Mouse (Mus musculus) heart, embryonic 12.5 days (tissue): ENCODE measurements around the gene Cdk17. TPM values are rescaled to one million over a fixed set of nuclear protein-coding genes. Genes with fewer than 3 reads are reported as not detected.

ENCODE experiments used
- ATAC-seq: fragments of 200-750 bp; cut with Nextera tagmentation; 2 replicates; pipeline ENCODE4 v1.8.0; 2017; ENCODE audit warnings: moderate TSS enrichment, moderate library complexity; ENCODE audit not compliant: insufficient number of reproducible peaks, low FRiP score
- H3K27ac ChIP-seq: fragments of 300-500 bp; sonication (generic); 2 replicates; pipeline ENCODE4 v1.5.1; 2016; ENCODE audit warnings: mild to moderate bottlenecking, moderate library complexity; ENCODE audit not compliant: poor library complexity, severe bottlenecking
- H3K27me3 ChIP-seq: fragments of 300-500 bp; sonication (generic); replicated peaks from 2 replicates; pipeline ENCODE4 v1.6.1; 2016; ENCODE audit warnings: mild to moderate bottlenecking, moderate library complexity
- H3K36me3 ChIP-seq: fragments of 300-500 bp; sonication (generic); 2 replicates; pipeline ENCODE4 v1.6.1; 2016; ENCODE audit warnings: mild to moderate bottlenecking, moderate library complexity
- H3K4me1 ChIP-seq: fragments of 300-500 bp; sonication (generic); replicated peaks from 2 replicates; pipeline ENCODE4 v1.6.1; 2016; ENCODE audit warnings: mild to moderate bottlenecking
- H3K4me2 ChIP-seq: fragments of 300-500 bp; sonication (generic); 2 replicates; pipeline ENCODE4 v1.6.1; 2016; ENCODE audit warnings: mild to moderate bottlenecking, moderate library complexity
- H3K4me3 ChIP-seq: fragments of 300-500 bp; sonication (generic); 2 replicates; pipeline ENCODE4 v1.5.1; 2016; ENCODE audit warnings: mild to moderate bottlenecking
- H3K9ac ChIP-seq: fragments of 300-500 bp; sonication (generic); 2 replicates; pipeline ENCODE4 v1.6.1; 2016; ENCODE audit warnings: mild to moderate bottlenecking, moderate library complexity
- H3K9me3 ChIP-seq: fragments of 300-500 bp; sonication (generic); replicated peaks from 2 replicates; pipeline ENCODE4 v1.6.1; 2016; ENCODE audit warnings: mild to moderate bottlenecking, moderate library complexity
- WGBS: fragments of 180-500 bp; shearing (Covaris S2); methylation state at CpG from one replicate; pipeline ENCODE4 v1.1.7; 2016; 5-methylcytosine and 5-hydroxymethylcytosine counted together
- polyA plus RNA-seq: library from polyadenylated mRNA; unstranded; fragments of >200 nt; fragmentation: Nextera tagmentation; extraction: Ambion mirVana; gene quantifications from 2 replicates; pipeline ENCODE4 v1.2.1, GENCODE M21; 2016

Gene Cdk17
- polyA plus RNA-seq, 1 experiment from 2014 or later: 25.2 TPM

- Histone ChIP-seq H3K4me1 (peaks cover 83% of the 10 kb centered on the region), H3K9ac (peak overlapping the region; percentile 52), H3K9me3 (no peaks in the 10 kb centered on the region), H3K4me3 (peak overlapping the region; percentile 33), H3K4me2 (peak overlapping the region; percentile 60), H3K27ac (peak overlapping the region; percentile 20; the same call in 1 of the 2 replicates), H3K36me3 (peaks cover 23% of the 10 kb centered on the region), H3K27me3 (no peaks in the 10 kb centered on the region)
- WGBS: 7% methylated on average over 16 of the region's 16 CpGs
- ATAC-seq: 0 out of 2 replicates have a peak, but pooled peaks have one; percentile 26
Observed at GRCm38 (mm10) chr10:93276349-93276763, 115.7 kb downstream of the Cdk17 start.

- Histone ChIP-seq H3K9me3 (no peaks in the 10 kb centered on the region), H3K4me3 (no peak overlapping the region), H3K27me3 (no peaks in the 10 kb centered on the region), H3K9ac (no peak overlapping the region), H3K36me3 (peaks cover 24% of the 10 kb centered on the region), H3K27ac (peak overlapping the region; percentile 20; the same call in 1 of the 2 replicates), H3K4me1 (peaks cover 87% of the 10 kb centered on the region), H3K4me2 (peak overlapping the region; percentile 60)
- 66% methylated on average over 9 of the region's 9 CpGs for WGBS
- ATAC-seq: no peak
Observed at GRCm38 (mm10) chr10:93276857-93277256, 116.2 kb downstream of the Cdk17 start.

GRCm38 (mm10) chr10:93278361-93278760, 117.7 kb downstream of the Cdk17 start:
- Histone ChIP-seq H3K9ac (no peak overlapping the region), H3K27ac (no peak overlapping the region), H3K36me3 (peaks cover 30% of the 10 kb centered on the region), H3K4me3 (no peak overlapping the region), H3K27me3 (no peaks in the 10 kb centered on the region), H3K9me3 (no peaks in the 10 kb centered on the region), H3K4me2 (no peak overlapping the region), H3K4me1 (peaks cover 85% of the 10 kb centered on the region)
- no peak for ATAC-seq
- WGBS: 73% methylated on average over 8 of the region's 8 CpGs

GRCm38 (mm10) chr10:93279062-93279461, 118.4 kb downstream of the Cdk17 start:
- no peak overlapping the region for H3K27ac ChIP-seq
- H3K4me3 ChIP-seq: no peak overlapping the region
- H3K4me1 ChIP-seq: peaks cover 80% of the 10 kb centered on the region

GRCm38 (mm10) chr10:93280586-93280985, 119.9 kb downstream of the Cdk17 start:
- ATAC-seq: peak; percentile 58
- H3K4me2 ChIP-seq: peak overlapping the region; percentile 24; the same call in 1 of the 2 replicates
- H3K36me3 ChIP-seq: peaks cover 42% of the 10 kb centered on the region
- peaks cover 75% of the 10 kb centered on the region for H3K4me1 ChIP-seq
- no peaks in the 10 kb centered on the region for H3K27me3 ChIP-seq
- peak overlapping the region; percentile 74 for H3K27ac ChIP-seq
- WGBS: 51% methylated on average over 12 of the region's 12 CpGs
- no peak overlapping the region for H3K9ac ChIP-seq
- no peaks in the 10 kb centered on the region for H3K9me3 ChIP-seq
- no peak overlapping the region for H3K4me3 ChIP-seq

More at GRCm38 (mm10) chr10:93279062-93279461, 118.4 kb downstream of the Cdk17 start:
- no peaks in the 10 kb centered on the region for H3K27me3 ChIP-seq
- H3K36me3 ChIP-seq: peaks cover 36% of the 10 kb centered on the region
- WGBS: 83% methylated on average over 9 of the region's 9 CpGs
- H3K9me3 ChIP-seq: no peaks in the 10 kb centered on the region
- no peak overlapping the region for H3K9ac ChIP-seq
- ATAC-seq: no peak
- no peak overlapping the region for H3K4me2 ChIP-seq

GRCm38 (mm10) chr10:93281092-93281491, 120.4 kb downstream of the Cdk17 start:
- Histone ChIP-seq H3K4me2 (no peak overlapping the region), H3K36me3 (peaks cover 42% of the 10 kb centered on the region), H3K4me3 (no peak overlapping the region), H3K27me3 (no peaks in the 10 kb centered on the region), H3K27ac (peak overlapping the region; percentile 74), H3K4me1 (peaks cover 75% of the 10 kb centered on the region), H3K9me3 (no peaks in the 10 kb centered on the region), H3K9ac (no peak overlapping the region)
- no peak for ATAC-seq
- 80% methylated on average over 7 of the region's 7 CpGs for WGBS

GRCm38 (mm10) chr10:93282526-93282964, 121.9 kb downstream of the Cdk17 start:
- H3K9me3 ChIP-seq: no peaks in the 10 kb centered on the region
- WGBS: 67% methylated on average over 12 of the region's 12 CpGs
- H3K27ac ChIP-seq: peak overlapping the region; percentile 60
- no peak overlapping the region for H3K9ac ChIP-seq
- no peak for ATAC-seq
- H3K36me3 ChIP-seq: peaks cover 46% of the 10 kb centered on the region
- no peak overlapping the region for H3K4me2 ChIP-seq
- no peak overlapping the region for H3K4me3 ChIP-seq
- peaks cover 76% of the 10 kb centered on the region for H3K4me1 ChIP-seq
- H3K27me3 ChIP-seq: no peaks in the 10 kb centered on the region

- H3K9ac ChIP-seq: no peak overlapping the region
- WGBS: 77% methylated on average over 4 of the region's 4 CpGs
- peaks cover 76% of the 10 kb centered on the region for H3K4me1 ChIP-seq
- H3K4me2 ChIP-seq: no peak overlapping the region
- peaks cover 48% of the 10 kb centered on the region for H3K36me3 ChIP-seq
- H3K4me3 ChIP-seq: no peak overlapping the region
- no peak for ATAC-seq
- H3K27ac ChIP-seq: no peak overlapping the region
- H3K27me3 ChIP-seq: no peaks in the 10 kb centered on the region
- no peaks in the 10 kb centered on the region for H3K9me3 ChIP-seq
Observed at GRCm38 (mm10) chr10:93283258-93283657, 122.6 kb downstream of the Cdk17 start.

- peaks cover 38% of the 10 kb centered on the region for H3K36me3 ChIP-seq
- ATAC-seq: no peak
- WGBS: 56% methylated on average over 5 of the region's 5 CpGs
Observed at GRCm38 (mm10) chr10:93285489-93285888, 124.8 kb downstream of the Cdk17 start.

GRCm38 (mm10) chr10:93287551-93288145, 127.0 kb downstream of the Cdk17 start:
- ATAC-seq: no peak
- H3K27ac ChIP-seq: peak overlapping the region; percentile 72
- WGBS: 68% methylated on average over 8 of the region's 8 CpGs
- H3K9me3 ChIP-seq: no peaks in the 10 kb centered on the region
- H3K9ac ChIP-seq: no peak overlapping the region
- H3K4me2 ChIP-seq: no peak overlapping the region
- no peak overlapping the region for H3K4me3 ChIP-seq
- peaks cover 26% of the 10 kb centered on the region for H3K36me3 ChIP-seq
- no peaks in the 10 kb centered on the region for H3K27me3 ChIP-seq
- H3K4me1 ChIP-seq: peaks cover 65% of the 10 kb centered on the region

More at GRCm38 (mm10) chr10:93285489-93285888, 124.8 kb downstream of the Cdk17 start:
- Histone ChIP-seq H3K27ac (peak overlapping the region; percentile 14; the same call in 1 of the 2 replicates), H3K4me2 (no peak overlapping the region), H3K4me1 (peaks cover 77% of the 10 kb centered on the region), H3K27me3 (no peaks in the 10 kb centered on the region), H3K9me3 (no peaks in the 10 kb centered on the region), H3K4me3 (no peak overlapping the region), H3K9ac (no peak overlapping the region)

GRCm38 (mm10) chr10:93288336-93288735, 127.7 kb downstream of the Cdk17 start:
- peaks cover 23% of the 10 kb centered on the region; the same call in 1 of the 2 replicates for H3K36me3 ChIP-seq
- H3K9me3 ChIP-seq: no peaks in the 10 kb centered on the region
- no peak; the same call in 1 of the 2 replicates for ATAC-seq
- H3K9ac ChIP-seq: no peak overlapping the region
- H3K4me1 ChIP-seq: peaks cover 62% of the 10 kb centered on the region
- no peaks in the 10 kb centered on the region for H3K27me3 ChIP-seq
- no peak overlapping the region for H3K4me2 ChIP-seq
- H3K4me3 ChIP-seq: no peak overlapping the region
- WGBS: 26% methylated on average over 4 of the region's 4 CpGs
- H3K27ac ChIP-seq: peak overlapping the region; percentile 72
